In genomic region chr8:104170118-104171049, GRCm38 (mm10) we compare ENCODE assay signal across 8 mouse cellular contexts. TPM values are rescaled to one million over a fixed set of nuclear protein-coding genes. Genes with fewer than 3 reads are reported as not detected.
DNase-seq lines count a peak whose midpoint lies in the region; ATAC-seq and TF ChIP-seq lines count a peak whose summit lies in the region.

Gene Bean1, plus strand, starts transcription at chr8:104170442.

- no peaks in the 10 kb centered on the region for H3K4me1 ChIP-seq in cerebellum, adult 2 months (ENCODE audit: control insufficient read depth, insufficient read depth, low read length)
- H3K4me1 ChIP-seq in limb, embryonic 10.5 days, result peaks cover 17% of the 10 kb centered on the region
- peaks cover 21% of the 10 kb centered on the region for H3K4me1 ChIP-seq in midbrain, embryonic 10.5 days
- H3K4me1 ChIP-seq in stomach, embryonic 15.5 days, result peaks cover 6% of the 10 kb centered on the region; the same call in 1 of the 2 replicates

- WGBS in cerebellum, adult 2 months, result 2% methylated on average over 83 of the region's 87 CpGs
- 2% methylated on average over 87 of the region's 87 CpGs for WGBS in limb, embryonic 10.5 days
- 1% methylated on average over 87 of the region's 87 CpGs for WGBS in midbrain, embryonic 10.5 days
- 3% methylated on average over 78 of the region's 87 CpGs for WGBS in stomach, embryonic 15.5 days

- peaks cover 3% of the 10 kb centered on the region; the same call in 1 of the 2 replicates for H3K27me3 ChIP-seq in cerebellum, adult 2 months (ENCODE audit: control insufficient read depth, insufficient read depth, low read length)
- H3K27me3 ChIP-seq in limb, embryonic 10.5 days (ENCODE audit: low read depth, poor library complexity, severe bottlenecking), result peaks cover 60% of the 10 kb centered on the region
- peaks cover 59% of the 10 kb centered on the region for H3K27me3 ChIP-seq in midbrain, embryonic 10.5 days (ENCODE audit: low read depth, poor library complexity, severe bottlenecking)
- peaks cover 43% of the 10 kb centered on the region for H3K27me3 ChIP-seq in stomach, embryonic 15.5 days (replicated peaks)

- no peaks in the 10 kb centered on the region for H3K36me3 ChIP-seq in limb, embryonic 10.5 days
- no peaks in the 10 kb centered on the region for H3K36me3 ChIP-seq in midbrain, embryonic 10.5 days
- no peaks in the 10 kb centered on the region for H3K36me3 ChIP-seq in stomach, embryonic 15.5 days

- H3K9ac ChIP-seq in stomach, embryonic 15.5 days, result peak within 1 kb of the TSS; percentile 56

- DNase-seq in cerebellum, adult 2 months, result peak; percentile 7 to 15
- no peak for DNase-seq in cerebellum, adult 11-12 months
- DNase-seq in adrenal gland, postnatal 25 days, result peak; percentile 64
- peak; percentile 5 for DNase-seq in forelimb bud, embryonic 11.5 days (ENCODE audit: low read depth, low spot score)
- DNase-seq in limb, embryonic 10.5 days (ENCODE audit: low spot score), result peak; percentile 66
- DNase-seq in midbrain, embryonic 10.5 days (ENCODE audit: low spot score), result peak; percentile 61

- H3K4me3 ChIP-seq in cerebellum, adult 2 months (replicated peaks; ENCODE audit: insufficient read depth, low read depth, low read length), result peak within 1 kb of the TSS; percentile 3
- H3K4me3 ChIP-seq in limb, embryonic 10.5 days, result peak within 1 kb of the TSS; percentile 79
- H3K4me3 ChIP-seq in midbrain, embryonic 10.5 days, result peak within 1 kb of the TSS; percentile 79
- peak within 1 kb of the TSS; percentile 62 for H3K4me3 ChIP-seq in stomach, embryonic 15.5 days (replicated peaks)

- TF ChIP-seq CTCF in cerebellum, adult 2 months (IDR thresholded peaks at IDR 0.05; ENCODE audit: borderline replicate concordance, insufficient read depth, low read depth, low read length), result no peak

- H3K9me3 ChIP-seq in limb, embryonic 10.5 days (replicated peaks), result no peaks in the 10 kb centered on the region
- H3K9me3 ChIP-seq in midbrain, embryonic 10.5 days (replicated peaks), result no peaks in the 10 kb centered on the region
- no peaks in the 10 kb centered on the region for H3K9me3 ChIP-seq in stomach, embryonic 15.5 days

- no peak within 1 kb of the TSS for H3K27ac ChIP-seq in cerebellum, adult 2 months (ENCODE audit: insufficient read depth, low read length)
- peak within 1 kb of the TSS; percentile 77 for H3K27ac ChIP-seq in limb, embryonic 10.5 days
- H3K27ac ChIP-seq in midbrain, embryonic 10.5 days (replicated peaks), result peak within 1 kb of the TSS; percentile 83
- no peak within 1 kb of the TSS for H3K27ac ChIP-seq in stomach, embryonic 15.5 days

- no peak for TF ChIP-seq POLR2A in cerebellum, adult 2 months (IDR thresholded peaks at IDR 0.05; ENCODE audit: borderline replicate concordance, insufficient read depth, low read length)

- ATAC-seq in hematopoietic stem cell, adult 5-6 weeks (replicated peaks in 1 of 2; ENCODE audit: insufficient read depth in 1 of 2, low FRiP score in 2 of 2, low TSS enrichment in 1 of 2, low read depth in 1 of 2, poor library complexity in 2 of 2, severe bottlenecking in 2 of 2), result peak; percentile 50 to 60; a peak in 3 of 4 replicates
- peak; percentile 79 for ATAC-seq in stomach, embryonic 15.5 days (ENCODE audit: insufficient read depth, low FRiP score, low read depth)

- H3K4me2 ChIP-seq in stomach, embryonic 15.5 days, result peak within 1 kb of the TSS; percentile 98

RNA-seq across cellular contexts. Expression of gene Bean1, which starts in this region (rescaled TPM):
- polyA plus RNA-seq in cerebellum, adult 2 months (2012; rRNA removed), result 21.8 and 23.0 TPM in 2 replicates
- 3.7 and 9.3 TPM in 2 replicates for total RNA-seq in adrenal gland, postnatal 25 days (2021)
- total RNA-seq in hematopoietic stem cell, adult 5-6 weeks (2017), result not detected in 2 replicates
- polyA plus RNA-seq in limb, embryonic 10.5 days (2016; fragmentation: Nextera tagmentation; extraction: Ambion mirVana), result 0.10 and 0.23 TPM in 2 replicates
- 0.20 and 0.56 TPM in 2 replicates for polyA plus RNA-seq in midbrain, embryonic 10.5 days (2016; fragmentation: Nextera tagmentation; extraction: Ambion mirVana)
- polyA plus RNA-seq in stomach, embryonic 15.5 days (2015; fragmentation: Nextera tagmentation; extraction: Ambion mirVana), result 1.1 and 1.2 TPM in 2 replicates

Comparison
In these comparisons a context has a peak if more than half of its experiments do, and no peak if none do; other contexts are left out.
1. RNA of gene Bean1 (polyA plus RNA-seq): 21.8 to 23.0 TPM in cerebellum, adult 2 months; 1.1 to 1.2 TPM in stomach, embryonic 15.5 days, 0.10 to 0.23 TPM in limb, embryonic 10.5 days and 0.20 to 0.56 TPM in midbrain, embryonic 10.5 days; every median in the first group is over 10 times any median in the second.
2. Peak in ATAC-seq in hematopoietic stem cell, adult 5-6 weeks; RNA of the gene not detected or under 1 TPM.
3. Peak in DNase-seq, H3K4me3 ChIP-seq and H3K27ac ChIP-seq in limb, embryonic 10.5 days; RNA of the gene not detected or under 1 TPM.
4. Peak in DNase-seq, H3K4me3 ChIP-seq and H3K27ac ChIP-seq in midbrain, embryonic 10.5 days; RNA of the gene not detected or under 1 TPM.
5. H3K4me3 ChIP-seq: peak in every context shown above with its lines; median percentile 79 in limb, embryonic 10.5 days; 79 in midbrain, embryonic 10.5 days; 62 in stomach, embryonic 15.5 days; 3 in cerebellum, adult 2 months.